Mouse (Mus musculus) kidney, adult 11 months (tissue): ENCODE data around the gene Tulp2.
A peak's percentile ranks its signal among the peaks of the same experiment; 100 is the strongest.
"Not testable (repeated sequence)": the region's sequence is repeated elsewhere in the genome, so short reads cannot be mapped to it uniquely, and the experiment has no call there.

ENCODE experiments used
- DNase-seq: peaks from one replicate; pipeline ENCODE4 v3.0.0; 2022

The Tulp2 gene

DNA sequence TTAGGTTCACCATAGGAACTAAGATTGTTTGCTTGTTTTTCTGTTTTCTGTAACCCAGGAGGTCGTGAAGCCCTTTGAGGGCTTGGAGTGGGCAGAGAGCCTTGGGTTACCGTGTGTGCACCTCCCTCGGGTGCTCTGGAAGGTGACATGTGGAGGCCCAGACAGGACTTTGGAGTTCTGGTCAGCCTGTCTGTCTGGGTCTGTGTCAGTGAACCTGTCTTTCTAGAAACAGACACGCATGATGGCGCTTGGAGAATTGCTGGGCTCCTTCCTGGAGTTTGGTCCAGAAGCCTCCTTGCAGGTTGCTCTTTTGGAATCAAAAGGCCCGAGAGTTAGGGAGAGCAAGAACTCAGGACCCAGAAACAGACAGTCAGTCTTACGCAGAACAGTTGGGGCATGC lies 21.3 kb upstream of the Tulp2 start:
- peak; percentile 84 for DNase-seq

DNA sequence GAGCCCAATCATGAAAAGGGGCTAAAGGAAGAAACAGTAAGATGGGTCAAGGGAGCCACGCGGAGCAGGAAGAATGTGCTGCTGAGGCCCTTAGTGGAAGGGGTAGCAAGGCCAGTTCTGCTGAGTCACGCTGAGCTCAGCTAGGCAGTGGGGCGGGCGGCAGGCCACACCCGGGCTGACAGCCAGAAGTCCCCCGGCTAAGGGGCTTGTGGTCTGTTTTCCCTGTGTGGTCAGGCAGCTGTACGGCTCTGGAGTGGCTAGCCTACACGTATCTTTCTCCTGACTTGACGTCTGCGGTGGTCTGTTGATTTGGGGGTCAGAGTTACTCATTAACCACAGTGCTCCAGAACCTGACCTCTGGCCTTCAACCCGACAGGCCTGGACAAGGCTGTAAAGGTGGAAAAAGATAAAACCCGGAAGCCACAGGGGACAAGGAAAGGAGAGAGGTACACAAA lies 20.8 kb upstream of the Tulp2 start:
- DNase-seq = peak; percentile 83

DNA sequence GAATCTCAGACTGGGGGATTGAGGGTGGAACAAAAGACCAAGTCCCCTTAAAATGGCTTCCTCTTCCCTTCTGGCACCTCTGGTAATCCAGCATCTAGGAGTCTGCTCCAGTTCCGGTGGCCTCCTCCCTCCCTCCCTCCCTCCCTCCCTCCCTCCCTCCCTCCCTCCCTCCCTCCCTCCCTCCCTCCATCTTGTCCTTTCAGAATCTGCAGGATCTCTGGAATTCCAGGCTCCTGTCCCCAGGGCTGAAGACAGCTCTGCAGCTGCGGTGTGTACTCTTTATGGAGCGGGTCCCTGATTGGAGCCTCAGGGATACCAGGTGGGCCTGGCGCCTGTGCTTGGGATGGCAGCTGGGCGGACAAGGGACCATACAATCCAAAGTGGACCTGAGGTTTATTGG lies 20.4 kb upstream of the Tulp2 start:
- DNase-seq = no peak

DNA sequence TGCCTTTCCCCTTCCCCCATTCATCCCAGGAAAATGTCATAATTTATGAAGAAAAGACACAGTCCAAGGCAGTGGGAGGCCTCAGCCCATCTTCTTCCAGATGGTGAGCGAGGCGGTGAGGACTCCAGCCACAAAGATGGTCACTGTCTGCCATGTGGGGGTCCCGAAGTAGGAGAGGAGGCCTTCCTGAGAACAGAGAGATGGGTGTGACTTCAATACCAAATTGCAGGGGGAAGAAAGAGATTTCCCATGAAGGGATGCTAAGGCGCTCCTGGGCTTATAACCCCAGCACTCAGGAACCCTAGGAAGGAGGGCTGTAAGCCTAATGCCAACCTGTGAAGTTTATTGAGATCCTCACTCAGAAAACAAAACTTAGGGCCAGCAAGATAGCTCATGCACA lies 19.9 kb upstream of the Tulp2 start:
- DNase-seq = no peak

DNA sequence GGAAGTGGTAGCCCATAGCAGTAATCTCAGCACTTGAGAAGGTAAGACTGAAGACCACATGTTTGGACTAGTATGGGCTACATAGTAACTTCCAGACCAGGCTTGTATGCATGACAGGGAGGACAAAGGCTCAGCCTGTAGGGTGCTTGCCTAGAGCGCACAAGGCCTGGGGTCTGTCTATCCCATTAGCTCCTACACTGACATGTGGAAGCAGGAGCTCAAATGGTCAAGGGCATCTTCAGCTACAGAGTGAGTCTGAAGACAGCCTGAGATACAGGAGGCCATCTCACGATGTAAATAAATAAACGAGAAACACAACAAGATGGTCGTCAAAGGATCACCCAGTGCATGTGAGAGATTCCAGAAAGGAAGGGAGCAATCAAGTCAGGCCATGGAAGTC lies 19.4 kb upstream of the Tulp2 start:
- no peak for DNase-seq

DNA sequence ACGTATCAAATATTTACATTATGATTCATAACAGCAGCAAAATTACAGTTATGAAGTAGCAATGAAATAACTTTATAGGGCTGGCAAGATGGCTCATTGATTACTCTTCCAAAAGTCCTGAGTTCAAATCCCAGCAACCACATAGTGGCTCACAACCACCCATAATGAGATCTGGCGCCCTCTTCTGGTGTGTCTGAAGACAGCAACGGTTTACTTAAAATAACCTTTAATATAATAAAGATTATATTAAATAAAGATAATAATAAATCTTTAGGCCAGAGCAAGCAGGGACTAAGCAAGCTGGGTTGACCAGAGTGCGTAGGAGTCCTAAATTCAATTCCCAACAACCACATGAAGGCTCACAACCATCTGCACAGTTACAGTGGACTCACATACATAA lies 18.8 kb upstream of the Tulp2 start:
- not testable (repeated sequence) for DNase-seq

DNA sequence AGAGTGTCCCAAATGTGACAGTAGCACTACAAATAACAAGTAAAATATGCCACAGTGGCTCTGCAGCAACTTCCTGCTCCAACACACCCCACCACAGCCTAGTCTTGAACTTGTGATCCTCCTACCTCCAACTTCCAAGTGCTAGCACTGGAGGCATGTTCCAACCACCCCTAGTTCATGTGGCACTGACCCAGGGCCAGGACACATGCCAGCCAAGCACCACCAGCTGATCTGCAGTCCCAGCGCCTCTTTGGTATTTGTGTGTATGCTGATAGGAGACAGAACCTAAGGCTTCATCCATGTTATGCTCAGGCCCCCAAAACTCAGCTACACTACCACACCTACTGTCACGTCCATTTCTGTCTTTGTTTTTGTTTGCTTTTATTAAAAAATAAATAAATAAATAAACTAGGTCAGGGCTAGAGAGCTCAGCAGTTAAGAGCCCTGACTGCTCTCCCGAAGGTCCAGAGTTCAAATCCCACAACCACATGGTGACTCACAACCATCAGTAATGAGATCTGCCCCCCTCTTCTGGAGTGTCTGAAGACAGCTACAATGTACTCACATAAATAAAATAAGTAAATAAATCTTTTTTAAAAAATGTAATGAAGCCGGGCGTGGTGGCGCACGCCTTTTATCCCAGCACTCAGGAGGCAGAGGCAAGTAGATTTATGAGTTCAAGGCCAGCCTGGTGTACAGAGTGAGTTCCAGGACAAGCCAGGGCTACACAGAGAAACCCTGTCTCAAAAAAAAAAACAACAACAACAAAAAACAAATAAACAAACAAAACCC lies 17.5 kb upstream of the Tulp2 start:
- DNase-seq = no peak

DNA sequence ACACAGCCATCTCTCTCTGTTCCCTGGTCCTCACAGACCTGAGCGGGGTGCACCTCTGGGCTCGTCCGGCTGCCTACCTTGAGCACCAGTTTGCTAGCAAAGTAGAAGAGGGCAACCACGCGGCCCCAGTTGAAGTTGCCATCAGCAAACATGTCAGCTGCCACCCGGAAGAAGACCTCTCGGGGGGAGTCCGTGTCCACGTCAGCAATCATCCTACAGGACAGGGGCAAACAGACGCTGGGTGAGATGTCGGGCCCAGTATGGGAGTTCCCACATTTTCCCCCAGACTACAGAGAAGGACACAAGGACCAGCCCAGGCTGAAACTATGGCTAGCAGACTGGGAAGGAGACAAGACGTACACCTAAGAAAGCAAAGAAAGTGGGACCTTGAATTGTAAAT lies 16.6 kb upstream of the Tulp2 start:
- no peak for DNase-seq

DNA sequence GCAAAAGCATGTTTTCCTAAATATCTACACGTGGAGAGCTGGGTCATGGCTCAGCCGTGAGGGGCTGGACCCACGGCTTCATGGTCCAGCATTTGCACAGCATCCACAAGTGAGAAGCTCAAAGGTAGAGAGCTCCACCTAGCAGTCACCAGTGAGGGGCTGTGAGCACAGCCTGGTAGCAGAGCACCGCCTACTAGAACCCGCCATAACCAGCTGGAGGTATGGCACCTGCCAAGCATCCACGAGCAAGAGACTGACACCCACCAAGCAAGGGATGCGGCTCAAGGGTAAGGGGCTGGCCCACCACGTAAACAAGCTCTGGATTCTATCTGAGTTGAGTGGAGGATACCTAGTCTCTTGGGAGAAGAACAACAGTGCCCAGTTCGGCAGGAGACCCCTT lies 16.1 kb upstream of the Tulp2 start:
- peak; percentile 59 for DNase-seq

DNA sequence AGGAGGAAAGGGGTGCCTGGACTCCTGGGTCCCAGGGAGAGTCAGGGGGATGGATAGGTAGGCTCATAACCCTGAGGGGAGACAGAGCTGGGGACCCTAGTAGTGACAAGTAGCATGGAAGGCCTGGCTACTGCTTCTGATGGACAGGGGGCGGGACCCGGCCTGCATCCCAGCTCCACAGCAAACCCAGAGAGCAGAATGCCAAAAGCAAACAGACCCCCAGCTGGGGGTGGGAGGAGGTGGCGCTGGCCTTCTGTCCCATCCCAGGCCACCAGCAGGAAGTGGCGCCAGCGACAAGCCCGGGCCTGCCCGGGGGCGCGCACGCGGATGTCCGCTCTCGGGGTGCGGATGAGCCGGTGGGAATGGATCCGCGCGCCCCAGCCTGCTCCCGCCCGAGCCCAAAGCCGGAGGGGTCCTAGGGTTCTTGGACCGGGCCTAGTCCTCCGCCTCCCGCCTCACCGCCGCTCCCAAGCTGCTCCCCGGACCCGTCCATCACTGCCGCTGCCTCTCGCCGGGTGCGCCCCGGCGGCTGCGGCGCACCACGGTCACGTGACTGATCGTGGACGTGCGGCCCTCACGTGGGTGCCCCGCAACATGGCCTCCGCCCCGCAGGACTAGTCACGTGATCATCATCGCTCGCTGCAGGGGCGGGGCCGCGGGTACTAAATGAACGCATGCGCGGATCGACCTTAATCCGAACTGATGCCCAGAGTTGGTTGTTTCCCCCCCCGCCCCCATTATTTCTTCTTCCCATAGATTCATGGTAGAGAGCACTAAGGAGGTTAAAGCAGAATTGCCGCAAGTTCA lies 15.2 kb upstream of the Tulp2 start, which contains the start of gene Bax:
Gene Bax (minus strand): TSS at position 616 of the 807 bp plus-strand sequence.
- DNase-seq = peak; percentile 94

DNA sequence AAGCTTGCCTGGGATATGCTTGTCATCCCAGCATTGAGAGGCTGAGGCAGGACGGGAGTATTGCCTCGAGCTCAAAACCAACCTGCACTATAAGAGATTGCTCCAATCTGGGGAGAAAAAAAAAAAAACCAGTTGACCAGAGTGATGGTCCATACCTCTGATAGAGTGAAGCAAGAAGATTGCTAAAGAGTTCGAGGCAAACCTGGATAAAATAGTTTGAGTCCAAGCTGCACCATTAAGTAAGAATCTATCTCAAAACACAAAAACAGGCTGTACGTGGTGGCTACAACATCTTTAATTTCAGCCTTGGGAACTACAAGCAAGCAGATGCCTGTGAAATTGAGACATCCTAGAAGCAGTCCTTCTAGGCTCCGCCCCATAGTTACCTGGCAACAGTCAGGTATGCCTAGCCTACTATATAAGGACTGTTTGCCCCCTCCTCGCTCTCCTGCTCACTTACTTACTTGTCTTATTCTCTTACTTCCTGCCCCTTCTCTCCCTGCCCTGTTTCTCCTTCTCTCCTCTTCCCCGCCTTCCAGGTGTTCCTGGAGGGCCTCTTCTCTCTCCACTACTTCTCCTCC lies 14.5 kb upstream of the Tulp2 start:
- DNase-seq = no peak

DNA sequence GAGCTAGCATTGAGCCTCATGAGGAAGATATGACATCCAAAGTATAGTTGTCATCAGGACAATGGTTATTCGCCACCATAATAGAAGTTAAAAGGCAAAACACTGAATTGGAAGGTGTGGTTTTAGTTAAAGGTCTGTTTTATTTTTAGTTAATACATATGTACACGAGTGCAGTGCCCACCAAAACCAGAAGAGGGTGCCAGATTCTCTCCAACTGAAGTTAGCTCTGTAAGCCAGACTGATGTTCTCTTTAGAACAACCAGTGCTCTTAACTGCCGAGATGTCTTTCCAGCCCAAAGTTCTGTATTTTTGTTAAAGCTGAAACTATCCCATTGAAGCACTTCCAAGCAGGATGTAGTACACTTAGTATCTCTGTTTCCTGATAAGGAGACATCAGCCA lies 10.8 kb upstream of the Tulp2 start:
- DNase-seq = peak; percentile 63

DNA sequence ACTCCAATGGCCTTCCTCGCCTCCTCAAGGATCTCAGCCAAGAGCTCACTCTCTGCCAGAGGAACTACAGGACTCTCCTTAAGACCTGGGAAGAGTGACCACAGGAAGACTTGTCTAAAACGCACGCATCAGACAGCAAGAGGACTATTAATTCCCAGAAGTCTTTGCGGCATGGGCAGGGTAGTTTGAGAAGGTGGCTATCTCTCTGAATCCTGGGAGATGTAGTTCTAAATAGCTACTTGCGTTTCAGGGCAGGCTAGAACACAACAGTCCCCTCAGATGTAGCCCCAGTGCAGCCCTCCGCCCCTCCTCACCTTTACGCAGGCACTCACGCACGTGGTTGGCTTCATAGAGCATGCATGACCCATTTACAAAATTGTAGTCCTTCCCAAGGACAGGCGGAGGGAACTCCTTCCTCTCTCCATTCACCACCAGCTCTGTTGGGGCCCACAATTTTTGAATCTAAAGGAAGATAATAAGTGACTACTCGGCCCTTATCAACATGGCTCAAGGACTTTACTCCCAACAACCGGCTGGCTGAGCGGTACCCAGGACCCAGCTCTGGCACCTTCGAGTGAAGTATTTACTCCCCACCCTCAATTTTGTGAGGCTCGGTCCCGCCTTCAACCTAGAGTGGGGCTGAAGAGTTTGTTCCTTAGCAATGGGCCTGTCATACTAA lies 6.2 kb upstream of the Tulp2 start:
- peak; percentile 61 for DNase-seq

DNA sequence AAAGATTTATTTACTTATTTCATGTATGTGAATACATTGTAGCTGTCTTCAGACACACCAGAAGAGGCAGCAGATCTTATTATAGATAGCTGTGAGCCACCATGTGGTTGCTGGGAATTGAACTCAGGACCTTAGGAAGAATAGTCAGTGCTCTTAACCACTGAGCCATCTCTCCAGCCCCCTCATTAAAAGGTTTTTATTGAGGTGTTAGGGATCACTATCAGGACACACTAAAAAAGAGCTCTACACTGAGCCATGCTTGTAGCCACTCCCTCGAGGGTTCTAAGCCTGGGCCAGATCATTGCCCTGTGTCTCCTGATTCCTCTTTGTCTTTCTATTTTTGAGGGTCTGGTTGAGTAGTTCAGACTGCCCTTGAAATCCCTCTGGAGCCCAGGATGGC lies 5.2 kb upstream of the Tulp2 start:
- no peak for DNase-seq

DNA sequence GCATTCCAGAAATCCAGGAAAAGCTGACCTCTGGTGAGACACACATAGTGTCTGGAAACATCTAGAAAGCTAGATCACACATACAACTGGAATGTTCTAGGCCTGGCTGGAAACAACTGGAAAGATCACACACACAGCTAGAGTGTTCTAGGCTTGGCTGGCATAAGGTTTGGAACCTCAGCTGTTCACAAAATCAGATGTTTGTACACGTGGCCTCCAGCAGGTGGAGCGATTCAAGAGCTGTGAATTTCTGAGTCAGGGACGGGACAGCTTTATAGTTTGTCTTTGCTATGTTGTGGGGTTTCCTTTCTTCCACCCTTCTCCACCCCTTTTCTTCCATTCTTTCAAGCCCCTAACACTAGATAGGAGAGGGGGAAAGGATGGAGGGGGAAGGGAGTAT lies 4.7 kb upstream of the Tulp2 start:
- no peak for DNase-seq

DNA sequence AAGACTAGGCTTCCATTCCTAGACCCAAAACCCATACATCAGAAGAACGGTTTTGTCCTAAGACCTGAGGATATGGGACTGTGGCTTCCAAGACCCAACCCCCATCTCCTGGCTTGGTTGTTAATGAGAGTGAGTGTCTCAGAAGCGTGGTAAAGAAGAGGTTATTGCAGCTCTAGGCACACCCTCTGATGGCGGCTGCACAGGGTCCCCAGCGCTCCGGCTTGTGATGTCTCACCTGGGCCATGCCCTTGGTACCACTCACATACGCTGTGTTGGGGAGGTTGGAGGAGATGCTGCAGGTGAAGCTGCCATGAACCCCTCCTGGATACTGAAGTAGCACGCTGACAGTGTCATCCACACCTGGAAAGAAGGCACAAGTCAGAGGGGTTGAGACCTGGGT lies 2.9 kb upstream of the Tulp2 start:
- DNase-seq = no peak

DNA sequence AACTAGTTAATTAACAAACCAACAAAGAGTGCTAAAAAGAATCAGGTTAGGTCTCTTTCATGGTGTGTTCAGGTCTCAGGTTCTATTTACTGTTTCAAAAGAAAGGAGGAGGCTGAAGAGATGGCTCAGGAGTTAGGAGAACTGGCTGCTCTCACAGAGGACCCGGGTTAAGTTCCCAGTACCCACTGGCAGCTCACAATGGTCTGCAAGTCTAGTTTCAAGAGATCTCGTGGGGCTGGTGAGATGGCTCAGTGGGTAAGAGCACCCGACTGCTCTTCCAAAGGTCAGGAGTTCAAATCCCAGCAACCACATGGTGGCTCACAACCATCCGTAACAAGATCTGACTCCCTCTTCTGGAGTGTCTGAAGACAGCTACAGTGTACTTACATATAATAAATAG lies 1.4 kb upstream of the Tulp2 start:
- not testable (repeated sequence) for DNase-seq

DNA sequence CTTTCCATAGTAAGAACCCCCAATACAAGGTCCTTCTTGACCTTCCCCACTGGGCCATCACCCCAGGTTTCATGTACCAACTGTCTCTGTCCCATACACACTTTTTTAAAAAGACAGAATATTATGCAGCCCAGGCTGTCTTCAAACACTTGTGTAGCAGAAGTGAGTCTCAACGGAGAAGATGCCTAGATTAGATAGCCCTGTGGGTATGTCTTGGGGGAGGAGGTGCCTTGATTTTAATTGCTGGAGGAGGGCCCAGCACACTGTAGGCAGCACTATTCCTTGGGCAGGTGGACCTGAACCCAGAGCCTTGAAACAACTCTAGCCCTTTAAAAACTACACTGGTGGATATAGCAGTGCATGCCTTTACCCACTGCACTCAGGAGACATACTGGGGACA lies 489 bp downstream of the Tulp2 start:
- DNase-seq = no peak

DNA sequence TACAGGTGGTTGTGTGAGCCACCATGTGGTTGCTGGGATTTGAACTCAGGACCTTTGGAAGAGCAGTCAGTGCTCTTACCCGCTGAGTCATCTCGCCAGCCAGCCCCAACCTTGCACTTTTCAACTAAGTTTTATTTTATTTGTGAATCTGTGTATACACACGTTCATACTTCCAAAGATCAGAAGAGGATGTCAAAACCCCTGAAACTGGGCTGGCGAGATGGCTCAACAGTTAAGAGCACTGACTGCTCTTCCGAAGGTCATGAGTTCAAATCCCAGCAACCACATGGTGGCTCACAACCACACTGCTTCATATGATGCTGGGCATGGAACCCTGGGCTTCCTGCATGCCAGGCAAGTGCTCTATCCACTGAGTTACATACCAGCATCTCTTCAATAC lies 3.3 kb downstream of the Tulp2 start:
- not testable (repeated sequence) for DNase-seq

DNA sequence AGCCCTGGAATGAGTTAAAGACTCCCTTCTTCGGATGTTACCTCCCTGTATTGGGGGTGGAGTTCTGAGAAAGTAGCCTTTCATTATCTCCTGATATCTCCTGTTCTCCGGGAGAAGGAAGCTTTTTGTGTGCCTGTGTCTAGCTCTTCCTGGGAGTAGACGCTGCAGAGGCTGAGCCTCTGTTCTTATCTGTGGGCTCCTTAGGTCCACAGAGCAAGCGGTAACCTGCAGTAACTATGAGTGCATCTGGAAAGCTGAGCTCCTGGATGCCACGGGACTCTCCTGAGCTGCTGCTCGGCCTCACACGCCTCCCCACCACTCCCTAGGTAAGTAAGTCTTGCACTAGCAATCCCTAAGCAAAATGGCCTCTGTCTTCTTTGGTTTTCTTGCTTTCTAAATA lies 4.5 kb downstream of the Tulp2 start:
- no peak for DNase-seq

DNA sequence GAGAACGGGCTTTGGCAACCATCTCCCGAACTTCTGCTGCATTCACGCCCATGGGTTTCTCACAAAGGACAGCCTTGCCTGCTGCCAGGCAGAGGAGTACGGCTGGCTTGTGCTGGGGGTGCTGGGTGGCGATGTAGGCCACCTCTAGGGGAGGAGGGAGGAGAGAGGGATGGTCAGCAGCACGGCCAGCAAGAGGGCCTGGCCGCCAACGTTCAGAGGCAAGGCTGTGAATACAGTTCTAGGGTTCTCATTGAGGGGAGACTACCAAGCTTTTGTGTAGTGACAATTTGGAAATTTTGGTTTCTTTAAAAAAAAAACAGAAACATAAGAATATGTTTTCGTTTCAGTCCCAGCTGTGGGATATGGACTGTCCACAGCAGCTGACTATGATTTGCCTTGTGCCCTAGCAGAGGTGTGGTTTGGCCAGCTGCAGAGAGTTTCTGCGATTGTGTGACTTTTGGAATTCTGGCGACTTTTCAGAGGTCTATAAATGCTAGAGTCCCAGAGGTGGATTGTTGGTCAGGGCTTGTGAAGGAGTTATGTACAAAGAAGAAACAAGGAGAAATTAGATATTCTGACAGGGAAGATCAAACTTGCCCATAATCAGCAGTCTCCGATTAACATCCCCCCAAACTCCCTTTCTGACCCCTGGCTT lies 5.2 kb downstream of the Tulp2 start, which contains the start of gene Gm45808:
Gene Gm45808 (minus strand): TSS at position 51 of the 655 bp plus-strand sequence.
- no peak for DNase-seq

DNA sequence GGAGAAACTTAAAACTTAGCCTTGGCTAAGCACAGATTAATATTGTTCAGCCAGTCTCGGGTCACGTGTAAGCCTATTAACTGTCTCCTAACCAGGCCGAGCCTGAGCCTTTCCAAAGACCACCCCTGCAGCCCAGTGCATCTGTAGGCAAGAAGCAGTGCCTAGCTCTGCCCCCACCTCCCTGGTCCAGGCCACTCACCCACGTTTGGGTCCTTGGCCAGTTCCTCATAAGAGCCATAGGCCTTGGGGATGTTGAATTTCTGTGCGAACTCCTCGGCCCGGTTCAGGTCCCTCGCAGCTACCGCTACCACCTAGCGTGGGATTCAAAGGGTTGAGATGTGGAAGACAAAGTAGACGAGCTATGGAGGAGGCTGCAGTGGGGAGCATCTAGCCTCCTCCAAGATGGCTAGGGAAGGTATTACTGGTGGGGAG lies 6.2 kb downstream of the Tulp2 start:
- no peak for DNase-seq
